Mouse (Mus musculus): ENCODE results near the gene Abca6.

The Abca6 gene

DNA sequence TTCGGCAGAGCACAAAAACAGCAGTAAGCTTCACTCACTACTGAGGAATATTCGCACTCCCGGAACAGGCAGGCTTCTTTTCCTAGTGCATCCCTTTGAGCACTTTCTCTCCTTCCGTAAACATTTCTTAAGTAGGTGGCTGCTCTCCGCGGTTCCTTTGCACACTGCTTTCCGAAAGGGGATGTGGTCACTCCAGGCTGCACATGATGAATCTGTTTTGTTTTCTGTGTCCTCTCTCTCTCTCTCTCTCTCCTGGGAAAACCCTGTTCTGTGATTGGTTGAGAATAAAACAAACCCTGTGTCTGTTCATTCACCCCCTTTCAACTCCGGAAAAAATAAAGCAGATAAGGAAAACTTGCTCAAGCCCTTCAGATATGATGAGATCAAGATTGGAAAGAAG is at the start of gene Abca6:
Abca6 (minus strand) TSS at position 243 of the 400 bp plus-strand sequence.
- DNase-seq, result no peak

GRCm38 (mm10) chr11:110297917-110298533 is 46.4 kb upstream of the Abca6 start:
- DNase-seq, result no peak

DNA sequence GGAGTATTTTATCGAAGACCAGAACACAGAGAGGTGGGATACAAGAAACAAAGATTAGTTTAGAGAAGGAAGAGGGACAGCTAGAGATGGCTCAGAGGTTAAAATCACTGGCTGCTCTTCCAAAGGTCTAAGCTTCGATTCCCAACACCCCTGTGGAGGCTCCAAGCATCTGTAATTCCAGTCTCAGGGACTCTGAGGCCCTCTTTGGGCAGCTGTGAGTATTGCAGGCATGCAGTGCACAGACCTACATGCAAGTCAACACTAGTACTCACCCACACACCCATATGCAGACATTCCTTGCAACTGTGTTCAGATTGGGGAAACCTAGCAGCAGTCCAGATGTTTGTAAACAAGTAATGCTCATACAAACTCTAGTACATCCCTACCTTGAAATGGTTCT is 39.0 kb upstream of the Abca6 start:
- DNase-seq, result no peak

- DNase-seq, result no peak
These were observed 36.8 kb upstream of the Abca6 start for GRCm38 (mm10) chr11:110288423-110288822.

GRCm38 (mm10) chr11:110287694-110288093 is 36.1 kb upstream of the Abca6 start:
- no peak for DNase-seq

DNA sequence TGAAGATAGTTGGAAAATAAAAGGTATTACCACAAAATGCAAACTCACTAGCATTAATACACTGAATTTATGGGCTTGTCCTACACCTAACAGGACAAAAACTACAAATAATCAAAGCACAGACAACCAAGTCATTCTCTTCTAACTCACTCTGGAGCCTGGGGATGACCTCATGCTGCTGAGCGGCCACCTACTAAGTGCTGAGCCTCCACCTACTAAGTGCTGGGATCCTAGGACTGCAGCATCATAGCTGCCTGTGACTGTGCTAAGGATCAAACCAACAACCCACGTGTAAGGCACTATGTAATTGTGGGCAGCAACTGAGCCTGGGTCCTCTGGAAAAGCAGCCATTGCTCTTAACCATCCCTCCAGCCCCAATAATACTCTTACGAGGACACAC is 34.8 kb upstream of the Abca6 start:
- no peak for DNase-seq

DNA sequence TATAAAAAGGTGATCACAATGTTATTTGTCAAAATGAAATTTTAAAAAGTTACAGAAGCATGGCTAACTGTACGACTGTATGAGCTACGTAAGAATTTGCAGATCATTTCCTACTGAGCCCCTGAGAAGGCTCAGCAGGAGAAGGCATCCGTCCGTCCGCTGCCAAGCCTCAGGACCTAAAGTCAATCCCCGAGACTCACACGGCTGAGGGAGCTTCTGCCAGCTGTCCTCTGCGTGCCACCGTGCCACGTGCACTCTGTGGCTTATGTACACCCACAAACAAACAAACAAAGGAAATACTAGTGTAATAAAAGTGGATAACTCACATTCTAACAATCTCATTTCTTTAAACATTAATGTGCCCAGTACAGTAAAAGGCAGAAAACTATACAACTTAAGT is 33.3 kb upstream of the Abca6 start:
- no peak for DNase-seq

- DNase-seq, result no peak
These were observed 32.7 kb upstream of the Abca6 start for GRCm38 (mm10) chr11:110284185-110284787.

DNA sequence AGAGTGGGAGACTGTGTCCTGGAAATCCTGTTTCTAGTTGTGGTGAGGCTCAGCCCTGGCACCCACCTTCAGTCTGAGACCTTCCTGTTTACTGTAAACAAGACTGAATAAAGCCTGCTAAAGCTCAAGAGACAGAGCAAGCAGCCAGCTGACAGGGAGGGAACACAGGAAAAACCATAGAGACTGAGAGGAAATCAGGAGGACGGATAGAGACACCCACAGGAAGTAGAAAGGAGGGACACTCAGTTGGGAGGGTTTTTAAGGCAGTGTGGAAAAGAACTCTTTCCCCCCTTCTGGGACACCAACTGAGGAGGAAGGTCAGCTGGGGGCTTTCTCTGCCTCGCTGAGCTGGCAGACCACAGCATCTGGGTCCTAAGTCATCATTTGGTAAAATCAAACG is 23.2 kb upstream of the Abca6 start:
- DNase-seq, result no peak

DNA sequence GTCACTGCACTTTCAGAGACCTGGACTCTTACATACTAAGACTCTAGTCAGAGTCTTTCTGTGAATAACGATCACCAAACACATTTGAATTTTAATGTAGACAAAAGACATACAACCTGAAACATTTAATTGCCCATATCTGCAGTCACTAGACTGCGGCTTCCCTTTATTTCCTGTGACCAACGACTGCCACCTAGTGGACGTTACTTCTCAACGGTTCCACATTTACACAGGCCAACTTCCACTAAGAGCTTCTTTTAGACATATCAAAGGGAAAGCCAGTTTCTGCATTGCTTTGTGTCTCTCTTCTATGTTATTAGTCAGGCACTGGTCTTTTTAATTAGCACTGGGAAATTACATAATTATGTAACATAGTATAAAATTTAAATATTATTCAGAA is 20.2 kb upstream of the Abca6 start:
- DNase-seq, result peak; percentile 59

DNA sequence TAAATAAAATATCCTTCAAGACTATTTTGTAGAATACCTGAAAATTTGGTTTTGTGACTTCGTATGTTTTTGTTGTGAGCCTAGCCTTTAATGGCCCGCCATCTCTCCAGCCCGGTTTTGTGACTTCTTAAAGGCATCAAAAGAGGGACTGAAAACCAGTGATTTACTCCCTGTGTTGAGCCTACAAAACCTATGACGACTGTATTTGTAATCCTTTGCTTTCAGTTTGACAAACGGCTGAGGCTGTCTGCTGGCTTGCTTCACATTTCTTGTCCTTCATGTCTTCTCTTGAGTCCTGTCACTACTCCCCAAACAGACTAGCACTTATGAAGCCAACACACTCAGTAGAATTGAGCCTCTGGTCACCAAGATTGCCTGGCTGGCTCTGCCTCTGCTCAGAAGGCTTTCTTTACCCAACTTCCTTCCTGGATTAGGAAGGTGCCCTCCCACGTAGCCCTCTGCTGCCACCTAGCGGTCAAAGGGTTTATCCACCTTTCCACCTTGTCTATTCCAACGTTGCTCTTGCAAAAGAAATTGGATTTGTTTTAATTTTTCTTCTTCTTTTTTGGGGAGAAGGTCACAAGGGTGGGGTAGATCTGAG is 16.8 kb upstream of the Abca6 start:
- peak; percentile 99 for DNase-seq

DNA sequence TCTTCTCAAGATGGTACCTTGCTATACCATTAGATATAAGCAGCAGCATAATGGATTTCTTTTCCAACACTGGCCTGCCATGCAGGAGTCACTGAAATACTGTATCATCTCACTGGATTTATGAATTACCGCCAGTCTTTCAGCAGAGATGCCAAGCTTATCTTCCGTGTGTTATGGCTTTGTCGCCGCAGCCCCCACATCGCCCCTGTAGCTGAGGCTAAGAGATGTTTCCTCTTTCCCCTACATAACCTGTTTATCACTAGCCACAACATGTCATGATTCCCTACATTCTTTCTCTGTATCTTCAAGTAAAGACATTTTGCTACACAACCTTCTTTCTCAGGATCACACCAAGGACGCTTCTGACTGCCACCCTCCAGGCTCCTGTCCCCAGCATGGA is 15.7 kb upstream of the Abca6 start:
- no peak for DNase-seq

DNA sequence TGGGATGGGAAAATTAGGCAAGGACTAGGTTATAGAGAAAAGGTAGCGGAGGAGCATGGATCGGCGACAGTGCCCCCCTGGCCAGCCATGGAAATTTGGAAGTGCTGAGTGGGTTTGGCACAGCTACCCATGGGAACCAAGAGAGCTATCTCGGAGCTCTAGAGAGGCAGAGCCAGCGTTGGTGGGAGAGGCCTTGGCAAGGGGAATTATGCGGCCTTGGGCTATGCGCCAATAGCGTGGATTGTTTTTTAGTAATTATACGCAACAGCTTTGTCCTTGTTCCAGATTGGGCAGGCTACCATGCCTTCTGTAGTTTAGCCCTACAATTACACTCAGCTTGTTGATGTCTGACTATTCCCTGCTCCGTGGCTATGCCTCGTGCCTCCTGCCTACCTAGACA is 15.2 kb upstream of the Abca6 start:
- DNase-seq, result peak; percentile 19

DNA sequence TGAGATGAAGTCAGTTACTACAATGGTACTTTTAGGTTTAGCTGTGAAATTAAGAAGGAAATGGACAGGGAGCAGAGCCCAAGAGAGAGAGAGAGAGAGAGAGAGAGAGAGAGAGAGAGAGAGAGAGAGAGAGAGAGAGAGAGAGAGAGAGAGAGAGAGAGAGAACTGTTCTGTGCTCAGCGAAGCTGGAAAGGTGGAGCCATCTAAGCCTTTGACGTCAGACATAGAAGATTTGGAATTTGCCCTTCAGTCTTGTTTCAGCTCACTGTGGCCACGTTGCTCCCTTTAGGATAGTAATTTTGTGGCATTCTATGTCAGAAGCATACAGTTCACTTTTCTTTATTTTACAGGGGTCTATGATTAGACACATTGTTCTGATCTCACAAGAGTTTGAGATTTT is 10.3 kb upstream of the Abca6 start:
- DNase-seq, result no peak

DNA sequence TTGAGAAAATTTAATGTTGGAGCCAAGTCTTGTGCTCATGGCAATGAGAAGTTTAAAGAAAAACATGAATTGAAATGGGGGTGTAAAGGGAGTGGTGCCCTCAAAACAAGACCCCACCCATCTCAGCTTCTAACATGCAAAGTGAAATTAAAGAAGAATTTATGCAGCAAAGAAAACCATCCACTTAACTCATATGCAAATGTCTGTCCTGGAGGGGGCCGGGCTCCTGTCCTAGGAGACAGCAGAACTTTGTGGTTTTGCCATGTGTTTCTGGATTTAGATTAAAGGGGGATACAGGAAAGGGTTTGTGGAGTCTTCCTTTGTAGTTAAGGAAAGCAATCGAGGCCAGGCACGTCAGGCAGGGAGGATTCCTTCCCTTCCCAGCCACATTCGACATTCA is 6.3 kb upstream of the Abca6 start:
- no peak for DNase-seq

GRCm38 (mm10) chr11:110257061-110257460 is 5.5 kb upstream of the Abca6 start:
- no peak for DNase-seq

- DNase-seq, result no peak
These were observed 680 bp upstream of the Abca6 start for GRCm38 (mm10) chr11:110252256-110252655.

DNA sequence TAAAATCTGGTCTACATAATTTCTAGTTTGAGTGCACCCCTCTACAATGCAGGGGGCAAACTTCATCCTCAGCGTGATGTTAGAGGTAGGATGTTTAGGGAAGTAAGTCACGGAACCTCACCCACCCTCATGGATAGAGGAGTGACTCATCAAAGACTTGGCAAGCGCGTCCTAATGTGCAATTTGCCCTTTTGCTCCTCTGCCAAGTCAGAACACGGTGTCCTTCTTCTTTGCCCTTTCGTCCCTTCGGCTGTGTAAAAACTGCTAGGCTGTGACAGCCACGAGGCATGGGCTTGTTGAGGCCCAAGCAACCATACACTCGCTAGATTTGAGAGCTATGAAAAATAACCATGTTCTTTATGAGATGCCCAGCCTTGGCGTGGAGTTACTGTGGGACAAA is 6.8 kb downstream of the Abca6 start:
- DNase-seq, result no peak

DNA sequence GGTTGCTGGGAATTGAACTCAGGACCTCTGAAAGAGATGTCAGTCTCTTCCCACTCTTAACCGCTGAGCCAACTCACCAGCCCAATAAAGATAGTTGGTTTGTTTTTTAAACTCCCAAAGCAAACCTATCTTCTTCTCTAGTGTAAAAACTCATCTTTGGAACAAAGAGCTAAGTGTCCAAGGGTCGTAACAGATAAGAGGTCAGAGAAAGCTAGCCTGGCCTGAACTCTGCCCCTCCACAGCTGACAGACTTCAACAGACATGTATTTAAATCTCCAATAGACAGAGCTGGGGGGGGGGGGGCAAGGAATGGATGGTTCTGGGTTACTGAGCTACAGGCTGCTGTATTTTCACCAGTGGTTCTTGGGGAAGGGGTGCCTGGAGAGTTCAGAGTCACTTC is 14.1 kb downstream of the Abca6 start:
- no peak for DNase-seq

GRCm38 (mm10) chr11:110232975-110233374 is 18.6 kb downstream of the Abca6 start:
- DNase-seq, result no peak

DNA sequence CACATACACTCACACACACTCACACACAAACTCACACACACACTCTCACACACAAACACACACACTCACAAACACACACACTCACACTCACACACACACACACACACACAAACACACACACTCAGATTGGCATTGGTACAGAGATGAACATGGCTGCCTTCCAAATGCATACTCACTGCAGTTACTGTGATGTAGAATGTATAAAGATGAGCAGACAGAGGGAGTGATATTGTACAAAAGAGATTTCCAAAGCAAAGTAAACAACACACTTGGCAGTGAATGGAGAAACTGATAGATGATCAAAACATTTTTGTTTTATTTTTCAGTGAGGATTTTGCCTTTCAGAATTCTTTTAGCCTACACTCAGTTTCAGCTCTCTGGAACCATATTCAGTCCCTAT is 34.5 kb downstream of the Abca6 start:
- no peak for DNase-seq

GRCm38 (mm10) chr11:110203930-110204329 is 47.6 kb downstream of the Abca6 start:
- no peak for DNase-seq

DNA sequence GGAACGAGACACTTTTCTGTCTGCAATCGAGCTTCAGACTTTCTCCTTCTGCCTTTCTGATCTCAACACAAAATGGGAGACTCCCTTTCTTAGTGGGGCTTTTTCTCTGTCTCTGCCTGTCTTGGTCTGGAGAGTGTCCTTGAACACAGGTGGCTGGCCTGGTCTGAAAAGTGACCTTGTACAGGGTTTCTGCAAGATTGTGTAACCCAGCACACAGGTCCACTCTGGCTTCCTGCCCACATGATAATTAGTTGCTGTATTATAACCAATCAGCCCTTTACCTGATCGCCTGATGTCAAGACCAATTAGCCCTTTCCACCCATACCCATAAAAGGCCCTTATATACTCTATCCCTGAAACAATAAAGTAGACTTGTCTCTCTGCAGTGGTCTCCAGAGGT is 52.7 kb downstream of the Abca6 start:
- no peak for DNase-seq

GRCm38 (mm10) chr11:110196561-110197306 is 54.8 kb downstream of the Abca6 start:
- no peak for DNase-seq
